Mouse (Mus musculus): ENCODE data around the gene Pde6c. TPM values are rescaled to one million over a fixed set of nuclear protein-coding genes. Genes with fewer than 3 reads are reported as not detected.

Pde6c gene
- polyA plus RNA-seq, 2 experiments from 2014 or later, result not detected

- ATAC-seq, result no peak
Observed at GRCm38 (mm10) chr19:38143540-38144271, 11.1 kb downstream of the Pde6c start.

DNA sequence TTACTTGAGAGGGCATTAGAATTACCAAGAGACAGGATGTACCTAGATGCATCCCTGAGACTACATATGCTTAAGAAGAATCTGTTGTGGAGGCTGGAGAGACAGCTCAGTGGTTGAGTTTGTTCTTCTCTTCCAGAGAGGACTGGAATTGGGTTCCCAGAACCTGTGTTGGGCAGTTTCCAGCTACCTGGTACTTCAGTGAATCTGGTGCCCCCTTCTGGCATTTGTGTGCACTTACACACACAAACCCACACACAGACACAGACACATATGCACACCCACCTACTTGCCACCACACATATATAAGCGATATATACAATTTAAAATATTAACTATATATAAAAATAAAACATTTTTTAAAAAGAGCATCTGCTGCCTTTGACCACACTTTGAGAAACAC, 23.7 kb downstream of the Pde6c start:
- ATAC-seq, result no peak

- no peak for ATAC-seq
Observed at GRCm38 (mm10) chr19:38161648-38162354, 29.2 kb downstream of the Pde6c start.

- ATAC-seq, result no peak
Observed at GRCm38 (mm10) chr19:38164633-38165032, 32.1 kb downstream of the Pde6c start.

DNA sequence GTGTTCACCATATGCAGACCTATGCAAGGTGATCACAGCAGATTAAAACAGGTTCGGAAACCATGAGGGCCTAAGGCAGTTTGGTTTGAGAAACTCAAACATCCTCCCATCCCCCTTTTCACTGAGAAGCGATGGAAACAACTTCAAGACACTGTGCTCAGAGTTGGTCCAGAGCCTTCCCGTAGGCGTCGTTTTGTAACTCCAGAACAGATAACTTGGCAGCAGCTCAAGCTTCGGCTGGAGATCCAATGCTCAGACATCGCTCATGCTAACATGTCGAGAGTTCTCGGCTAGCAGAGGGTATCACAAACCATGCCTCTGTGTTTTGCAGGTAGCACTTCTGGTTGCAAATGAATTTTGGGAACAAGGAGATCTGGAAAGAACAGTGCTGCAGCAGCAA, 47.1 kb downstream of the Pde6c start:
- no peak for ATAC-seq

- no peak for ATAC-seq
Observed at GRCm38 (mm10) chr19:38186631-38187344, 54.2 kb downstream of the Pde6c start.

DNA sequence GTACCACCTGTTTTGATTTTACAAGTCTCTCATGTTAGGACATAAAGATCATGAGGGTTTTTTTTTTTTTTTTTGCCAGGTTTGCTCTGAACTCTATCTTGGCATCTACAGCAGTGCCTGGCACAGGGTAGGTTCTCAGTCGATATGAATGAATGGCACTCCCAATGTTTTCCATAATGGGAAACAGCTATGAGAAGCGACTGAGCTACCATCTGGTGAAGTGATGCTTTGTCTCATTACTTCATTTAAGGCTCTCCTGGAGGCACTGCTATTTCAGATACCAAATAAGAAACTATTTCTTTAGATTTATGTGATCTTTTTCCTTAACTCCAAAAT, 54.7 kb downstream of the Pde6c start:
- ATAC-seq, result no peak

DNA sequence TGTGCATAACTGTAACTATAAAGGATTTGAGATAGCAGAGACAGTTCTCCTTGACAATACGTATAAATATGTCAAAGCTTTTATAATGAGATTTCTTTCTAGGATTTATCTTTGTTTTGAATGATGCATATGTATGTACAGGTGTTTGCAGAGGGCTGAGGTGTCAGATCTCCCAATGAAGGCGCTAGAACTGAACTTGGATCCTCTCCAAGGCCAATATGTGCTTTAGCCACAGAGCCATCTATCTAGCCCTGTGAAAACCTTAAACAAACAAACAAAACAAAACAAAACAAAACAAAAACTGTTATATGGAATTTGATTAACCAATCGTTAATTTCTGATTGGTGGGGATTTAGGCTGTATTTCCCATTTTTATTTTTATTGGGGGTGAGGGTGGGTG, 58.0 kb downstream of the Pde6c start:
- no peak for ATAC-seq

DNA sequence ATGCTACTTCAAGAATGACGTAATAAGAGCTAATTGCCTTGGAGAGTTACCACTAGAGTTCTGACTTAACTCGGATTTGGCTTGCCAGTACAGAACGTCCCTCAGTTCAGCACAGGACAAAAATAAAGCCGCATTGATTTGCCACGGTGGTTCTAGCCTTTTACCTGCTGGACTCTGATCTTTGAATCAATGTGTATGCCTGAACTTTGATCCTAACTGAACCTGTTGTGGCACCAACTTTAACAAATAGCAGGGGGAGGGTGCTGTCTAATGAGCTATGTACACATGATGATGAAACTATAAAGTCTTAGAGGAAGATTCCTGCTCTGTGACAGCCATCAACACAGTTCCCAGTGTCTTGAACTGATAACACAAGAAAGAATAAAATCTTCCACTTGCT, 58.9 kb downstream of the Pde6c start:
- ATAC-seq, result no peak

DNA sequence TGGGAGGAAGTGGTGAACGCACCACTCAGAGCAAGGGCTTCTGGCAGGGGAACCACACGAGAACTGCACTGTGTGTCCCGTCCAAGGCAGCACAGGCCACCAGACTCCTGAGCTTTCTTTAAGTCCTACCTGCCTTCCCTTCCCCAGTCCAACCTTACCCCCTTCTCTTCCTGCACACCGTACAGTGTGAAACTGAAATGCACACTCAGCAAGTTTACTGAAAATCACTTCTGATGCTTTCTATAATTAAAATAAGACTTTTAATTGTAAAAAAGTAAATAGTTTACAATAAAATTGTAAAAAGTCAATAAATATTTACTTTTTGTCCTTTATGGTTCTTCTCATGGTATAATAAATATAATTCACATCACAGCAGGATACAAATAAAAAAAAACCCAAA, 62.7 kb downstream of the Pde6c start:
- ATAC-seq, result no peak

GRCm38 (mm10) chr19:38198731-38199130, 66.2 kb downstream of the Pde6c start:
- no peak for ATAC-seq

- ATAC-seq, result no peak
Observed at GRCm38 (mm10) chr19:38206669-38207068, 74.1 kb downstream of the Pde6c start.

- no peak for ATAC-seq
Observed at GRCm38 (mm10) chr19:38217696-38218095, 85.1 kb downstream of the Pde6c start.

- ATAC-seq, result peak; percentile 3
Observed at GRCm38 (mm10) chr19:38223356-38223904, 90.8 kb downstream of the Pde6c start.

- peak; percentile 87 for ATAC-seq
Observed at GRCm38 (mm10) chr19:38223905-38224684, 91.5 kb downstream of the Pde6c start, which contains the start of gene Fra10ac1. Fra10ac1 (minus strand) TSS chr19:38224156.

DNA sequence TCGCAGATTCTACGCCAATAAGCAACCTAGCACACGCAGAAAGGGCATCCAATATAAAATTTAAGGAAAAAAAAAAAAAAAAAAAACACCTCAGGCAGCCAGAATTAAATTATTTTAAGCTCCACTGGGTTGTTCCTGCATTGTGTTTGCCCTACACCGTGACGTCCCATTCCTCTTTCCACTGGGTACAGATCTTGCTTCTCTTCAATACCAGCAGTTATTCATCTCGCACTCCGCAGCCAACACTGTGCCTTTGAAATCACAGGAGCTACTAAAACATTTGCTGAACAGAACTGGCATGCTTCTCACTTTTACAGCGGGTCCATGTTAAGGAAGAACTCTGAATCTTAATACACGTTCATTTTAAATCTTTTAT, 92.1 kb downstream of the Pde6c start:
- ATAC-seq, result no peak

DNA sequence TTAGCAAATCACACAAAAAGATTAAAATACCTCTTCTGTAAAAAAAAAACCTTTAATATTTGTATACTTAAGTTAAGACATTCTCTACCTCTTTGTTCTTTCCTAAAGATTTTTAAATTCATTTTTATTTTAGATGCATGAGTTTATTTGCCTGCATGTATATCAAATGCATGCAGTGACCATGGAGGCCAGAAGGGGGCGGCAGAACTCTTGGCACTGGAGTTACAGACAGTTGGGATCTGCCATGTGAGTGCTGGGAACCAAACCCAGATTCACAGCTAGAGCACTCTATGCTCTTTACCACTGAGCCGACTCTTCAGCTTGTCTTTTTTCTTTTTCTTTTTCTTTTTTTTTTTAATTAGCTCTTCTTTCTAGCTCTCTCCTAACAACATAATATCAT, 96.1 kb downstream of the Pde6c start:
- no peak for ATAC-seq

GRCm38 (mm10) chr19:38232087-38232486, 99.5 kb downstream of the Pde6c start:
- no peak for ATAC-seq

GRCm38 (mm10) chr19:38232516-38232915, 99.9 kb downstream of the Pde6c start:
- ATAC-seq, result no peak

All from activated CD4-positive, CD25-positive, alpha-beta regulatory T cell, adult 4 months (primary cell).